22 mouse cellular contexts compared by ENCODE assay signal in genomic region chr7:113515831-113516230, GRCm38 (mm10). TPM values are rescaled to one million over a fixed set of nuclear protein-coding genes. Genes with fewer than 3 reads are reported as not detected.
DNase-seq lines count a peak whose midpoint lies in the region; ATAC-seq and TF ChIP-seq lines count a peak whose summit lies in the region.
"Had no signal": no experiment of that assay in that cellular context is flagged by ENCODE, and none has a peak within 500 bp of the region (broad histone marks: within the 10 kb centered on the region; RNA-seq: fewer than 3 reads in every experiment).

No protein-coding gene starts in this region.

- peaks cover 19% of the 10 kb centered on the region for H3K4me1 ChIP-seq in liver, postnatal 0 days (ENCODE audit: insufficient read depth)
- H3K4me1 ChIP-seq in liver, embryonic 12.5 days, result peaks cover 45% of the 10 kb centered on the region
- H3K4me1 ChIP-seq in intestine, embryonic 15.5 days (replicated peaks), result 0 out of 2 replicates have a peak, but pooled peaks cover 4% of the 10 kb centered on the region

- TF ChIP-seq EP300 in liver, postnatal 0 days (IDR thresholded peaks at IDR 0.05; ENCODE audit: low read depth), result no peak

- no peak for ATAC-seq in liver, postnatal 0 days
- no peak for ATAC-seq in liver, embryonic 12.5 days
- ATAC-seq in intestine, embryonic 15.5 days, result no peak
- ATAC-seq: forebrain, embryonic 13.5 days had no signal

- H3K36me3 ChIP-seq in liver, postnatal 0 days (replicated peaks; ENCODE audit: insufficient read depth, low read length), result no peaks in the 10 kb centered on the region
- no peaks in the 10 kb centered on the region for H3K36me3 ChIP-seq in liver, embryonic 12.5 days
- no peaks in the 10 kb centered on the region for H3K36me3 ChIP-seq in intestine, embryonic 15.5 days
- H3K36me3 ChIP-seq: embryonic facial prominence, embryonic 10.5 days; embryonic facial prominence, embryonic 15.5 days; heart, embryonic 13.5 days; limb, embryonic 15.5 days had no signal

- peaks cover 11% of the 10 kb centered on the region; the same call in 1 of the 2 replicates for H3K27me3 ChIP-seq in liver, postnatal 0 days (ENCODE audit: insufficient read depth, low read length)
- no peaks in the 10 kb centered on the region for H3K27me3 ChIP-seq in liver, embryonic 12.5 days (replicated peaks)
- no peaks in the 10 kb centered on the region for H3K27me3 ChIP-seq in intestine, embryonic 15.5 days (replicated peaks)
- H3K27me3 ChIP-seq: embryonic facial prominence, embryonic 15.5 days; forebrain, embryonic 13.5 days; heart, embryonic 13.5 days; limb, embryonic 15.5 days had no signal

- H3K9me3 ChIP-seq in liver, postnatal 0 days (ENCODE audit: low read length), result no peaks in the 10 kb centered on the region
- H3K9me3 ChIP-seq in liver, embryonic 12.5 days (replicated peaks), result no peaks in the 10 kb centered on the region
- H3K9me3 ChIP-seq in intestine, embryonic 15.5 days, result no peaks in the 10 kb centered on the region
- H3K9me3 ChIP-seq: embryonic facial prominence, embryonic 10.5 days; embryonic facial prominence, embryonic 15.5 days; forebrain, embryonic 13.5 days; heart, embryonic 13.5 days; limb, embryonic 15.5 days had no signal

- no peak for TF ChIP-seq CTCF in liver, postnatal 0 days (IDR thresholded peaks at IDR 0.05; ENCODE audit: low read depth)

- peak; percentile 75 for DNase-seq in kidney, adult 9 months
- no peak for DNase-seq in kidney, postnatal 4 days
- no peak for DNase-seq in liver, postnatal 0 days
- peak; percentile 20 for DNase-seq in kidney, postnatal 14 days
- no peak for DNase-seq in adrenal gland, adult (ENCODE audit: inconsistent age in 2 of 2, low spot score in 1 of 2)
- DNase-seq: adrenal gland, postnatal 25 days; cerebellum, adult 18-20 months; cerebellum, postnatal 10 days; gastrocnemius, postnatal 10 days; heart, postnatal 10 days; lung, adult 2 months; lung, postnatal 10 days; midbrain, embryonic 14.5 days; right cerebral cortex, postnatal 4 days had no signal

- H3K9ac ChIP-seq in liver, postnatal 0 days (replicated peaks), result no peak overlapping the region
- no peak overlapping the region for H3K9ac ChIP-seq in liver, embryonic 12.5 days
- H3K9ac ChIP-seq in intestine, embryonic 15.5 days, result no peak overlapping the region
- H3K9ac ChIP-seq: embryonic facial prominence, embryonic 15.5 days; forebrain, embryonic 13.5 days; heart, embryonic 13.5 days; limb, embryonic 15.5 days had no signal

- 83% methylated on average over 4 of the region's 4 CpGs for WGBS in liver, postnatal 0 days (ENCODE audit: insufficient replicate concordance)
- WGBS in liver, embryonic 12.5 days (ENCODE audit: insufficient replicate concordance), result 84% methylated on average over 4 of the region's 4 CpGs
- 80% methylated on average over 4 of the region's 4 CpGs for WGBS in intestine, embryonic 15.5 days

- H3K4me2 ChIP-seq in liver, postnatal 0 days (ENCODE audit: low read depth, low read length), result peak overlapping the region; percentile 13; the same call in 1 of the 2 replicates
- no peak overlapping the region for H3K4me2 ChIP-seq in liver, embryonic 12.5 days
- H3K4me2 ChIP-seq in intestine, embryonic 15.5 days (replicated peaks), result no peak overlapping the region
- H3K4me2 ChIP-seq: embryonic facial prominence, embryonic 15.5 days; limb, embryonic 15.5 days had no signal

- H3K27ac ChIP-seq in liver, postnatal 0 days (ENCODE audit: low read depth), result no peak overlapping the region
- no peak overlapping the region for H3K27ac ChIP-seq in liver, embryonic 12.5 days
- no peak overlapping the region for H3K27ac ChIP-seq in intestine, embryonic 15.5 days
- H3K27ac ChIP-seq: embryonic facial prominence, embryonic 10.5 days; embryonic facial prominence, embryonic 15.5 days; forebrain, embryonic 13.5 days; heart, embryonic 13.5 days; hindbrain, embryonic 14.5 days; limb, embryonic 15.5 days had no signal

- no peak overlapping the region for H3K4me3 ChIP-seq in liver, postnatal 0 days (ENCODE audit: low read depth, low read length)
- H3K4me3 ChIP-seq in liver, embryonic 12.5 days, result no peak overlapping the region
- H3K4me3 ChIP-seq in intestine, embryonic 15.5 days (replicated peaks), result no peak overlapping the region
- H3K4me3 ChIP-seq: embryonic facial prominence, embryonic 10.5 days; embryonic facial prominence, embryonic 15.5 days; forebrain, embryonic 13.5 days; limb, embryonic 15.5 days had no signal

RNA-seq across cellular contexts. Expression of gene Far1, which starts 2.2 kb away (rescaled TPM):
- 10.9 and 13.2 TPM in 2 replicates for polyA plus RNA-seq in liver, postnatal 0 days (2015; fragmentation: Nextera tagmentation; extraction: Ambion mirVana)
- 33.1 and 37.9 TPM in 2 replicates for polyA plus RNA-seq in liver, embryonic 12.5 days (2016; fragmentation: Nextera tagmentation; extraction: Ambion mirVana)
- 52.2 and 63.2 TPM in 2 replicates for polyA plus RNA-seq in intestine, embryonic 15.5 days (2015; fragmentation: Nextera tagmentation; extraction: Ambion mirVana)

Comparison
In these comparisons a context has a peak if more than half of its experiments do, and no peak if none do; other contexts are left out.
1. DNase-seq: peak in kidney, adult 9 months (single experiment) and kidney, postnatal 14 days (single experiment); none in kidney, postnatal 4 days (0 of 2), liver, postnatal 0 days (single experiment) and adrenal gland, adult (0 of 2).